ENCODE assay signal across 8 mouse cellular contexts in the genomic region with DNA sequence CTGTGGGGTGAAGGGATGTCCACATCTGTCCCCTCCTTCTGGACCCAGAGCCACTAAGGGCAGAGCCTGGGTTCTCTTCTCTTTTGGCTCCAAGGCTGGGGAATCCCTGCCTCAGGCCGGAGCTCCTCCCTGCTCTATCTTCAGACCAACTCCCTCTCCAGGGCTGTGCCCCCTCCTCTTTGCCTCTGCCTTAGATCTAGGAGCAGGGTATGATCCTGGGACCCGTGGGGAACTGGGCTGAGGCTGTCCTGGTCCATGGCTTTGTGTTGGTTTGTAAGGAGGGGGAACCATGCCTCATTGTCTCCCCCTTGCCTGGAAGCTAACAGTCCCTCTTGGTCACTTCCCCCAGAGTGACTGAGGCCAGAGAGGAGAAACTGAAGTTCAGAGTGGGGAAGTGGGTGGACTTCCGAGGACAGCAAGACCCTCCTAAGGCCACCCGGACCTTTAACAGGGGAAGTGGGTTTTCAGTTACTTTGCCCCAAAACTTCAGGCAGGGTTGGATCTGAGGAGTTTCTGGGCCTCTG. TPM values are rescaled to one million over a fixed set of nuclear protein-coding genes. Genes with fewer than 3 reads are reported as not detected.
A peak's percentile ranks its signal among the peaks of the same experiment; 100 is the strongest.
DNase-seq lines count a peak whose midpoint lies in the region; ATAC-seq lines count a peak whose summit lies in the region.

No protein-coding gene starts in this region.

- no peak for DNase-seq in heart, adult 18-20 months
- DNase-seq in right cerebral cortex, adult 18-20 months = no peak
- no peak for DNase-seq in lung, postnatal 10 days

- peak overlapping the region; percentile 85 for H3K4me2 ChIP-seq in heart, embryonic 11.5 days
- H3K4me2 ChIP-seq in hindbrain, embryonic 15.5 days = peak overlapping the region; percentile 95
- H3K4me2 ChIP-seq in midbrain, embryonic 13.5 days (replicated peaks) = peak overlapping the region; percentile 94

- no peak for ATAC-seq in heart, embryonic 11.5 days (replicated peaks; ENCODE audit: insufficient number of reproducible peaks, low FRiP score, low TSS enrichment)
- ATAC-seq in common myeloid progenitor, adult 5-6 weeks (replicated peaks; ENCODE audit: low read depth, poor library complexity, severe bottlenecking) = peak; percentile 42; the same call in 1 of the 2 replicates
- ATAC-seq in hindbrain, embryonic 15.5 days (ENCODE audit: low FRiP score, low read depth) = no peak
- peak; percentile 43; the same call in 1 of the 2 replicates for ATAC-seq in midbrain, embryonic 13.5 days
- ATAC-seq in activated CD4-positive, CD25-positive, alpha-beta regulatory T cell, adult 4 months = no peak

- H3K9me3 ChIP-seq in heart, embryonic 11.5 days (replicated peaks; ENCODE audit: control insufficient read depth, low read length) = no peaks in the 10 kb centered on the region
- H3K9me3 ChIP-seq in hindbrain, embryonic 15.5 days = no peaks in the 10 kb centered on the region
- no peaks in the 10 kb centered on the region for H3K9me3 ChIP-seq in midbrain, embryonic 13.5 days

- H3K4me1 ChIP-seq in heart, embryonic 11.5 days (ENCODE audit: control insufficient read depth, insufficient read depth, low read length) = peaks cover 23% of the 10 kb centered on the region
- peaks cover 21% of the 10 kb centered on the region for H3K4me1 ChIP-seq in hindbrain, embryonic 15.5 days (replicated peaks)
- H3K4me1 ChIP-seq in midbrain, embryonic 13.5 days (replicated peaks) = peaks cover 22% of the 10 kb centered on the region

- H3K36me3 ChIP-seq in heart, embryonic 11.5 days (ENCODE audit: control insufficient read depth, insufficient read depth, low read length) = no peaks in the 10 kb centered on the region
- H3K36me3 ChIP-seq in hindbrain, embryonic 15.5 days = no peaks in the 10 kb centered on the region
- no peaks in the 10 kb centered on the region for H3K36me3 ChIP-seq in midbrain, embryonic 13.5 days

- H3K27me3 ChIP-seq in heart, embryonic 11.5 days (ENCODE audit: control insufficient read depth, insufficient read depth, low read length) = peaks cover 40% of the 10 kb centered on the region
- H3K27me3 ChIP-seq in hindbrain, embryonic 15.5 days = 0 out of 2 replicates have a peak, but pooled peaks cover 3% of the 10 kb centered on the region
- peaks cover 9% of the 10 kb centered on the region for H3K27me3 ChIP-seq in midbrain, embryonic 13.5 days

- 22% methylated on average over 4 of the region's 4 CpGs for WGBS in heart, embryonic 11.5 days (ENCODE audit: insufficient replicate concordance)
- WGBS in hindbrain, embryonic 15.5 days = 38% methylated on average over 4 of the region's 4 CpGs
- WGBS in midbrain, embryonic 13.5 days = 30% methylated on average over 4 of the region's 4 CpGs

- peak overlapping the region; percentile 53; the same call in 1 of the 2 replicates for H3K4me3 ChIP-seq in heart, embryonic 11.5 days (ENCODE audit: low read depth, low read length)
- H3K4me3 ChIP-seq in hindbrain, embryonic 15.5 days = peak overlapping the region; percentile 55
- peak overlapping the region; percentile 58 for H3K4me3 ChIP-seq in midbrain, embryonic 13.5 days (replicated peaks)

- no peak overlapping the region for H3K27ac ChIP-seq in heart, embryonic 11.5 days (ENCODE audit: low read depth, low read length)
- H3K27ac ChIP-seq in hindbrain, embryonic 15.5 days (replicated peaks) = no peak overlapping the region; the same call in 1 of the 2 replicates
- H3K27ac ChIP-seq in midbrain, embryonic 13.5 days = no peak overlapping the region

- no peak overlapping the region for H3K9ac ChIP-seq in heart, embryonic 11.5 days (ENCODE audit: low read depth, low read length)
- peak overlapping the region; percentile 61; the same call in 1 of the 2 replicates for H3K9ac ChIP-seq in hindbrain, embryonic 15.5 days
- peak overlapping the region; percentile 75 for H3K9ac ChIP-seq in midbrain, embryonic 13.5 days (replicated peaks)

RNA-seq across cellular contexts. Expression of a gene that starts 0.8 kb away (rescaled TPM):
- 8.6 and 12.0 TPM in 2 replicates for polyA plus RNA-seq in heart, embryonic 11.5 days (2014; fragmentation: Nextera tagmentation; extraction: Ambion mirVana)
- total RNA-seq in heart, adult 18-20 months (2021) = 10 to 100 TPM; 30.2 to 31.9 TPM
- 0.41 TPM in 1 of 2 replicates, not detected in the other for total RNA-seq in common myeloid progenitor, adult 5-6 weeks (2017)
- 28.2 and 33.4 TPM in 2 replicates for polyA plus RNA-seq in hindbrain, embryonic 15.5 days (2015; fragmentation: Nextera tagmentation; extraction: Ambion mirVana)
- polyA plus RNA-seq in midbrain, embryonic 13.5 days (2015; fragmentation: Nextera tagmentation; extraction: Ambion mirVana) = 23.0 and 23.7 TPM in 2 replicates
- 1 to 10 TPM in 1 of 2 experiments, under 1 TPM in 1; 0.57 to 1.3 TPM for polyA plus RNA-seq in activated CD4-positive, CD25-positive, alpha-beta regulatory T cell, adult 4 months (2017; shearing (Covaris generic))

RNA-seq across cellular contexts. Expression of a gene that starts 31.8 kb away (rescaled TPM):
- polyA plus RNA-seq in heart, embryonic 11.5 days (2014; fragmentation: Nextera tagmentation; extraction: Ambion mirVana) = 51.6 and 61.3 TPM in 2 replicates
- 10 to 100 TPM; 55.4 to 77.7 TPM for total RNA-seq in heart, adult 18-20 months (2021)
- total RNA-seq in common myeloid progenitor, adult 5-6 weeks (2017) = 0.18 TPM in 1 of 2 replicates, not detected in the other
- 9.2 and 10.1 TPM in 2 replicates for polyA plus RNA-seq in hindbrain, embryonic 15.5 days (2015; fragmentation: Nextera tagmentation; extraction: Ambion mirVana)
- polyA plus RNA-seq in midbrain, embryonic 13.5 days (2015; fragmentation: Nextera tagmentation; extraction: Ambion mirVana) = 6.0 and 7.8 TPM in 2 replicates
- polyA plus RNA-seq in activated CD4-positive, CD25-positive, alpha-beta regulatory T cell, adult 4 months (2017; shearing (Covaris generic)) = not detected

RNA-seq across cellular contexts. Expression of a gene that starts 40.2 kb away (rescaled TPM):
- polyA plus RNA-seq in heart, embryonic 11.5 days (2014; fragmentation: Nextera tagmentation; extraction: Ambion mirVana) = 4.0 and 5.4 TPM in 2 replicates
- total RNA-seq in heart, adult 18-20 months (2021) = 1 to 10 TPM; 4.6 to 5.8 TPM
- total RNA-seq in common myeloid progenitor, adult 5-6 weeks (2017) = 4.8 and 6.5 TPM in 2 replicates
- 4.4 and 5.3 TPM in 2 replicates for polyA plus RNA-seq in hindbrain, embryonic 15.5 days (2015; fragmentation: Nextera tagmentation; extraction: Ambion mirVana)
- polyA plus RNA-seq in midbrain, embryonic 13.5 days (2015; fragmentation: Nextera tagmentation; extraction: Ambion mirVana) = 1.0 and 1.3 TPM in 2 replicates
- polyA plus RNA-seq in activated CD4-positive, CD25-positive, alpha-beta regulatory T cell, adult 4 months (2017; shearing (Covaris generic)) = under 1 TPM in 1 of 2 experiments, not detected in 1; 0.20 TPM

Comparison
In these comparisons a context has a peak if more than half of its experiments do, and no peak if none do; other contexts are left out.
1. ATAC-seq: peak in common myeloid progenitor, adult 5-6 weeks (single experiment) and midbrain, embryonic 13.5 days (single experiment); none in heart, embryonic 11.5 days (single experiment), hindbrain, embryonic 15.5 days (single experiment) and activated CD4-positive, CD25-positive, alpha-beta regulatory T cell, adult 4 months (single experiment).
2. Peak in every context shown above with its lines, with median percentiles within 50 percentile points of each other: H3K4me2 ChIP-seq and H3K4me3 ChIP-seq.